Mouse (Mus musculus): ENCODE measurements around the gene Eps15l1. TPM values are rescaled to one million over a fixed set of nuclear protein-coding genes. Genes with fewer than 3 reads are reported as not detected.

The Eps15l1 gene
- polyA plus RNA-seq, 1 experiment, result 43.3 TPM

DNA sequence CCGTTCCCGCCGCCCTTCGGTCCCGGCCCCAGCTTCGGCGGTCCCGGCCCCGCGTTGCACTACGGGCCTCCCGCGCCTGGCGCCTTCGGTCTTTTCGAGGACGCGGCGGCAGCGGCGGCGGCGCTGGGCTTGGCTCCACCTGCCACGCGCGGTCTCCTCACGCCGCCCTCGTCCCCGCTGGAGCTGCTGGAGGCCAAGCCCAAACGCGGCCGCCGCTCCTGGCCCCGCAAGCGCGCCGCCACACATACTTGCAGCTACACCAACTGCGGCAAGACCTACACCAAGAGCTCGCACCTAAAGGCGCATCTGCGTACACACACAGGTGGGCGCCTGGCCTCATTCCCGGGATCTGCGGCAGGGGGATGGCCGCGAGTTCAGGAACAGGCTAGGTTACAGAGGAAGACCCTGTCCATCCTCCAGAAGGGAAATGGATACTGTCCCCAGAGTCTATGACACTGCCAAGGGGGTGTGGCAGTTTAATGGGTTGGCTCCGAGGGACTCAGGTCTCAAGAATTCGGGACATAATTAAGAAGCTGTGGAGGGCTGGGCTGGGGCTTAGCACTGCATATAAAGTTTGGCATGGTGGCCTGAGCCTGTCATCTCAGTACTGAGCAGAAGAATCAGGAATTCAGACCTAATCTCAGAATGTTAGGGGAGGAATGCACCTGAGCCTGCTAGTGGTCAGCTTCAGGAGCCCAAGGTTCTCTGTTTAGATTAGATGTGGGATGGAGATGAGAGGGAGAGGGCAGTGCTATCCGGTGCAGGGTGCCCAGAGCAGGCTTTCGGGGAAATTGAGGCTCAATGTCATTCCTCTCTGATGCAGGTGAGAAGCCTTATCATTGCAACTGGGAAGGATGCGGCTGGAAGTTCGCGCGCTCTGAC, 101.1 kb downstream of the Eps15l1 start:
- DNase-seq (ENCODE audit: low read depth), result no peak

DNA sequence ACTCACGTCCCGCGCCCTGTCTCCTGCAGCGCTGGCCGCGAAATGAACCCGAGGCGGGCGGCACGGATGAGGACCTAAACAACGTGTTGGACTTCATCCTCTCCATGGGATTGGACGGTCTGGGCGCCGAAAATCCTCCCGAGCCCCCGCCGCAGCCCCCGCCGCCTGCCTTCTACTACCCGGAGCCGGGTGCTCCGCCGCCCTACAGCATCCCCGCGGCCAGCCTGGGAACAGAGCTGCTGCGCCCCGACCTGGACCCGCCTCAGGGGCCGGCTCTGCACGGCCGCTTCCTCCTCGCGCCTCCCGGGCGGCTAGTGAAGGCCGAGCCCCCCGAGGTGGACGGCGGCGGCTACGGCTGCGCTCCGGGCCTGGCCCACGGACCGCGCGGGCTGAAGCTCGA, 101.9 kb downstream of the Eps15l1 start:
- DNase-seq (ENCODE audit: low read depth), result no peak

DNA sequence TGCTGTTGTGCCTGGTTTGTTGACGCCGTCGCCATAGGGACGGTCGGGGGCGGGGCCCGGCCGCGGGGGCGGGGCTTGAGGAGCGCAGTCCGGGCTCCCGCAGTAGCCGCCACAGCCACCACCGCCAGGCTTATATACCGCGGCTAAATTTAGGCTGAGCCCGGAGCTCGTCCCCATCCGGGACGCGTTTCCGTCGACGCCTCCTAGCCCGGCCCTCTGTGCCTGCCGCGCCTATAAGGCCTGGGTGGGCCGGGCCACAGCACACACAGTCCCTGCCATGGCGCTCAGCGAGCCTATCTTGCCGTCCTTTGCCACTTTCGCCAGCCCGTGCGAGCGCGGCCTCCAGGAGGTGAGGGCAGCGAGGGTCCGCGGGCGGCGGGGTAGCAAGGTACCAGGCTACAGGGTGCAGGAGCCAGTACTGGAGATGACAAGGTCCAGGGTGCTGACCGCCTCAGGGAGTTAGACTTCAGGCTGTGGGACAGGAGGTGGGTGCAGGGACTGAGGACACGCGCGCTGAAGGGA, 102.4 kb downstream of the Eps15l1 start, which contains the start of gene Klf2:
Gene Klf2 (plus strand): TSS at position 233 of the 522 bp plus-strand sequence.
- DNase-seq (ENCODE audit: low read depth), result no peak

DNA sequence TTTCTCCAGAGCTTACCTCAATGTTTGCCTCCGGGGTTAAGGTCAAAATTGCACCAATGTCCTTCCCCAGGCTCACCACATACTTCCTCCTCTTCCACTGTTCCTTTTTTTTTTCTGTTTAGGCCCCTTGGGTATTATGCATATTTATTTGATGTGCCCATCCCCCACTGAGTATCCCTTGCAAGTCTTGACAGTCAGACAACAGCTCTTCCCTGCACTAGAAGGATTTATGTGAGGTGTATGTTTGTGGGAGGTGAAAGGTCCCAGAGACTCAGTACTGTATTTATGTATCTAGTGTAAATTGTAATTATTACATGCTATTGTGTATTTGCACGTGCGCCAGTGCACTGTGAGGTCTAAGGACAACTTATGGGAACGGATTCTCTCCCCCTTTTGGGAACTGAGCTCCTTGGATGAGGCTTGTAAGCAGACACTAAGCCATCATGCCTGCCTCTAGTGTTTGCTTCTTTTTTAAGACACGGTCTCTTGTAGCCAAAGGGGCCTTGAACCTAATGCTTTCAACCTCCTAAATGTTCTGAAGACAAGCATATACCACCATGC, 103.4 kb downstream of the Eps15l1 start:
- no peak for DNase-seq (ENCODE audit: low read depth)

DNA sequence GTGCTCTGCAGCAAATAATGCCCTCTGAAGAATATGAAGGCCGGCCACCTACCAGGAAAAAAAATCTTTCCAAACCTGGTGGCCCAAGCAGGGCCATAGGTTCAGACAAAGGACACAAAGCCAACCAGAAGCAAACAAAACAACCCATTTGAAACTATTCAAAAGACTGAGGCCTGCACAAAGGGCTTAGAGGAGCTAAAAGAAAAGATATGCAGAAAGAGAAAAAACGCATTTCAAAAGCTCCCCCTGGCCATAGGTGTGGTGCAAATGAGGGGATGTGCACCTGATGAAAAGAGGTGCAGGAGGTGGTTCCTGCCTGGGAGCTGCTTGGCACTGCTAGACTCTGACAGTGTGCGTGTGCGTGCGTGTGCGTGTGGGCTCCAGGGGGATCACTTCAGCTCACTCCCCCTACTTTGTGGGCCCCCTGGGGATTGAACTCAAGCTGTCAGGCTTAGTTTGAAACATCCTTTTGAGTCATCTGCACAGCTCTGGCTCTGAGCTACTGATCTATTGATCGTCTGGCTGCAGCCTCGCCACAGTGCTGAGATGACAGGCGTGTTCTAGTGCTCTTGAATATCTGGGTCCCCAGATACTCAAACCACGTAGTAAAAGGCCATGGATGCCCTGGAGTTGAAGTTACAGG, 105.1 kb downstream of the Eps15l1 start:
- DNase-seq (ENCODE audit: low read depth), result no peak

DNA sequence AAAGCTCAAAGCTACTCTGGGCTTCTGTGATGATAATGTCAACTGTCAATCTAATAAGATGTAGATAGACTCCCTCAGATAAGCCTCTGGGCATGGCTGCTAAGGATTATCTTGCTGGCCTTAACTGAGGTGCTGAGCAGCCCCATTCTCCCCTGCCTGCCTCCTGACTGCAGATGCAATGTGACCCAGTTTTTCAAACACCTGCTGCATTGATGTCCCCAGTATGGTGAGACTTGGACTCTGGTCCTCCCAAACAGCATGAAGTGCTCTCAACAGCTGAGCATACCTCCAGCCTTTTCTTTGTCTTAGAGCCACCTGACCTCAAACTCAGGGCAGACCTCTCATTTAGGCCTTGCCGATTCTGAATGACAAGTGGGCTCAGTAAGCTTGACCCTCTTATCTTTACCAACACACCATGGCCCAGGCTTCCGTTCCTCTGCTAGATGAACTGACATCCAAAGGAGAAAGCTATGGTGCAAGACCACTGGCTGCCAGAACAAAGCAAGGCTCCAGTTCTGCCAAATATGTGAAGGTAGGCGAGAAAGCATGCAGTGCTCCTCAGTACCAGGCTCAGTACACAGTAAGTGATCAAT, 108.2 kb downstream of the Eps15l1 start:
- no peak for DNase-seq (ENCODE audit: low read depth)

DNA sequence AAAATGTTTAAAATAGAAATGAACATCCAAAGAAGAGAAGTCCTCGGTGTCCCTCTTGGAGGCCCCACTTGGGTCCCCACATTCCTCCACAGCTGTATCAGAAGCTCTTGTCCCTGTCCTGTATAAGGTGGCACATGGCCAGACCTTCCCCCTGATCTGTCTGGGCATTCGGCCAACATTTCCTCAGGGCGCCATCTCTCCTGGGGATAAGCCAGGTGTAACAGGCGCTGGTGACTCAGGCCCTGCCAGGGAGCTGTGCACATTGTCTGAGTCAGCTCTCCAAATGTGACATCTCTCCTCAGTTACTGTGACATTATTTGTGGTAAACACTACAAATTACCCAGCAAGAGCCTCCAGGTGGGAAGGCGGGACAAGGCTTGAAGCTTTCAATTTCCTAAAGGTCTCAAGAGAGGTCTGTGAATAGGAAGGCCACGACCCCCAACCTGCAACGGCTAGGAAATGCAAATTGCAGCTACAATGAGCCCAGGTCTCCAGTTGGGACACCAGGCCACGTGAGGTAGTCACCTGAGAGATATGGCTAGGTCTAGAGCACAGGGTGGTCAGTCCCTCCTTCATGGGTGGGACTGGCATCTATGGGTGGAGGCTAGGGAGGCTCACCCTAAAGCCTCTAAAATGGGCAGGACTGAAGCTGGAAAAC, 110.3 kb downstream of the Eps15l1 start:
- no peak for DNase-seq (ENCODE audit: low read depth)

DNA sequence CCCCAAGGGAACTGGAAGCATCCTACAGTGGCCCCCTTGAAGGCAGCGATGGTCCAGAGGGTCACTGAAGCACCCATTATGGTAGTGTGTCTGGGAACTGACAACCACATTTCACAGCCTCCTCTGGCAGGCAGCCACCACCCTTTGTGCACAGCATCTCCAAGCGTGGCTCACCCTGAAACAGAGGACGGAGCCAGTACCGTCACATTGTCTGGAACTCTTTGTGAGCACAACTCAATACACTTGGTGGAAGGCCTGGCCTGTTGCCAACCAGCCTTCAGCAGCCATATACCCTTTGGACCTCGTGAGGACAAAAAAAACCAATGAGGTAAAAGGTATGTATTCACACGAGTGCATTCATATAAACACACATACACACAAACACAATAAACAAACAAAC, 113.0 kb downstream of the Eps15l1 start:
- DNase-seq (ENCODE audit: low read depth), result no peak

DNA sequence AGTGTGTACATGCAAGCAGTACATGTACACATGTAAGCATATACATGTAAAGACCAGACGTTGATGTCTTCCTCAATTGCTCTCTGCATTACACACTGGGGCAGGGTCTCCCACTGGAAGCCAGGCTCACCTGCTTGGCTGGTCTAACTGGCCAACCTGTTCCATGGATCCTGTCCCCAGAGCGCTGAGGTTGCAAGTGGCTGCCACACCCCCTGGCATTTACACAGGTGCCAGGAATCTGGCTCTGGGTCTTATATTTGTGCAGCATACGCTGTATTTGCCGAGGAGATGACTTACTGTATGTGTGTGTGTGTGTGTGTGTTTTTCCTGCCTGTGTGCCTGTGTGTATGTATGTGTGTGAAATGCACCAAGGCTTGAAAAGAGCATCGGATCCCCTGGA, 114.3 kb downstream of the Eps15l1 start:
- no peak for DNase-seq (ENCODE audit: low read depth)

DNA sequence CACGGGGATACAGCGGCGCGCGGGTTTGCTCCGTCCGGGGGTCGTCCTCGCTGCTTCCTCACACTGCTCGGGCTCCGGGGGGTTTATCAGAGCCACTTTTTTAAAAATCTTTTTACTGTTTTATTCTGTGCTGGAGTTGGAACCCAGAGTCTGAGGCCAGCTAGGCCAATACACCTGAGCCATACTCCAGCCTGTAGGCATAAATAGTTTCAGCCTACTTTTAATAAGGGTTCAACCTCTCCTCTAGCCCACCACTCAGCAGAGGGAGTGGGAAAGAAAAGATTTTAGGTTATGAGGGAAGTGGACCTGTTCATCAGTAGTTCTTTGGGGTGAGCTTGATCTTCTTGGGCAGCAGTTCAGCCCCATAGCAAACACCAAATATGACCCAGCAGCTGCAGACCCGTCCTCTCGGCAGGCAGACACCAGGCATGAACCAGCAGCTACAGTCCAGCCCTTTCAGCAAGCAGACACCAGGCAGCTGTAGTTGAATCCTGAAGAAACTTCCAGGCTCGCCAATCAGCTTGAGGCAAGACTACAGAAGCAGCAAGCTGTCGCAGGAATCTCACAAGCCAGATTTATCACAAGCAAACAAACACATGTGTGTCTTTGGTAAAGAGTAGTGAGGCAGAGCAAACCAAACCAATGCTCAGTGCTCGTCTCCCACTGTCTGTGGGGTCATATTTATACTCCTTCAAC, 115.9 kb downstream of the Eps15l1 start, which contains the start of gene Gm10282:
Gene Gm10282 (minus strand): TSS at position 51 of the 696 bp plus-strand sequence.
- DNase-seq (ENCODE audit: low read depth), result no peak

DNA sequence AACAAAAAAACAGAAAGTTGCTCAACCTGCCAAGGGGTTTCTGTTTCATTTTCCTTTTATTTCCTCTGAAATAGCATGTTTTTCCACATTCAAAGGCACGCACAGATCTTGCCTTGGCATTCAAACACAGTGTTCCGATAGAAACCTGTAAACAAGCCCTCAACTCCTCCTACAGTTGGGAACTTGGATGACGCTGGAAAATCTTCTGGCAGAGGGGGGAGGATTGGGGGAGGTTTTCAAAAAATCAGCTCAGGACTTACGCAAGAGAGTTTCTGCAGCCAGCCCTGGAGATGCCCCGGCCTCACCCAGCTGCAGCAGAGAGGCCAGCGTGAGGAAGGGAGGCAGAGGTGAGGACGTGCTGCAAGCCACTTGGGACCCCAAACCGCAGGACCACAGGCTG, 117.6 kb downstream of the Eps15l1 start:
- no peak for DNase-seq (ENCODE audit: low read depth)

DNA sequence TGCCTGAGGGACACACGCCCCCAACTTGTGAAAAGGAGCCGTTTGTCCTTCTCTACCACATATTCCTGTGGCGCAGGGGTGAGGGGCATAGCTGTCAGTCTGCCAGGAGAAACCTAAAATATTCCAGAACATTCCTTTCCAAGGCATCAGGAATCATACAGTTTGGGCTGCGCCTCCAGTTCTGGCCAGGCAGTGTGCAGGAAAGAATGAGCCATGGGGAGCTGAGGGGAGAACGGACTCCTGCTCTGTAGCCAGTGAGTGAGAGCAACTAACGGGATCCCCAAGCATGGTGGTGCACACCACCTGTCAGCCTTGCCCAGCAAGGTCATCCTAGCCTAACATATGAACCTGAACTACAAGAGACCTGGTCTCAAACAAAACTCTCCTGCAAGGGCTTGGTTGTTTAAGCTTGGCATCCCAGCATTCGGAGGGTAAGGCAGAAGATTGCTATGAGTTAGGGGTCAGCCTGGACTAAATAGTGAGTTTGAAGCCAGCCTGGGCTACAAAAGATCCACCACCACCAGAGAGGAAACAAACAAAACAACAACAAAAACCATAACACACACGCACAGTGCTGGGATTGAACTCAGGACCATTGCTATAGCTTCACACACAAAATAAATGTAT, 118.2 kb downstream of the Eps15l1 start:
- DNase-seq (ENCODE audit: low read depth), result no peak

DNA sequence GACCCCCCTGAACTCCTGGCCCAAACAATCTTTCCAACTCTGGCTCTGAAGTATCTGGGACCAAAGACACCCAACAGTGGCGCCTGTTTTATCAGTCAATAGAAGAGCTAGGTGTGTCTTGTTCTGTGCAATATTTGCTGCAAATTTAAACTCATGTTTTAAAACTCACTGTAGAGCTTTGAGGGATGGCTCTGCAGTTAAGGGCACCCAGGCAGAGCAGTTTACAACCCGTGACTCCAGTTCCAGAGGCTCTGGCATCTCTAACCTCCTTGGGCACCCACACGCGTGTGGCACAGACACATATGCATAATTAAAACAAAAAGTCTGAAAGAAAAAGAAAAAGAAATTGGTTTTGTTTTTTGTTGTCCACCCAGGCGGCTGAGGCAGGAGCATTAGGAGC, 119.8 kb downstream of the Eps15l1 start:
- no peak for DNase-seq (ENCODE audit: low read depth)

DNA sequence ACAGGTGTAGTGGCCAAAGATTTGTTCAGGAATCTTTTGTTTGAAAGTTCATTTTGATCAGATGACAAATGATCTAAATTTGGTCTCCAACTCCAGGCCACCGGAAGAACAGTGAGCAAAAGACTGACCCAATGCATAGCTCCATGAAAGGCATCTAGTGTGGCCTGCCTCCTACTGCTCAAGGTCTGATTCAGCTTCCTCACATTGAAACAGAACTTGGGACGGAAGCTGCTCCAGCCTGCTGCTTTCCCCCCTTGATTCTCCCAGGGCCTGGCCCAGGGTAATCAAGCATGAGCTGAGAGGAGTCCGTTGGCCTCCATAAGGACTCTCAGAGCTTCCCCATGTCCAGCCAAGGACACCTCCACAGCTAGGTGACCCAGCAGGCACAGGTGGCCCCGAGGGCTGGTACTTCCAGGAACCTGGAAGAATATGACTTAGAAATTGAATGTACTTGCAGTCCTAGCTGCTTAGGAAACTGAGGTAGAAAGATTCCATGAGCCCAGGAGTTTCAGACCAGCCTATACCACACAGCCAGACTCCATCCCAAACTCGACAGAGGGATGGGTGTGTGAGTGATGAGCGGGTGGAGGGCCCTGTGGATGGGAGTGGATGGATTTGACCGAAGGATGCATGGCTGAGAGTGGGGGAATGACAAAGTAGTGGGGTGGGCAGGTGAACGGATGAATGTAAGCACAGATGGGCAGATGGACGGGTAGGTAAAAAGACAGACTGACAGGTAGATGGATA, 120.4 kb downstream of the Eps15l1 start:
- no peak for DNase-seq (ENCODE audit: low read depth)

DNA sequence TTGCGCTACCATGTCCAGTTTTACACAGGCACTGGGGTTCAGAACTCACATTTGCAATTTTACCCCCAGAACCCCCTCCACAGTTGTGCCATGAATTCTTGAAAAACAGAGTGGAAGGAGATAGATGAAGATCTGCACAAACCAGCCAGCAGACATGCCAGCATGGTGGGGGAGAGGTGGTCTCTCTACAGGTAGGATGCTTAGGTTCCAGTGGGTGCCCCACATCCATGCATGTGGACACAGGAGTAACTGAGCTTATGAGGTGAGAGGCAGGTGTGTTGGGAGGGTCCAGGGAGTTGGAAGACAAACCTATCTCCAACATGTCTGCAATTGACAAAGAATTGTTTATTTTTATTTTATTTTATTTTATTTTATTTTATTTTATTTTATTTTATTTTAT, 122.3 kb downstream of the Eps15l1 start:
- DNase-seq (ENCODE audit: low read depth), result no peak

DNA sequence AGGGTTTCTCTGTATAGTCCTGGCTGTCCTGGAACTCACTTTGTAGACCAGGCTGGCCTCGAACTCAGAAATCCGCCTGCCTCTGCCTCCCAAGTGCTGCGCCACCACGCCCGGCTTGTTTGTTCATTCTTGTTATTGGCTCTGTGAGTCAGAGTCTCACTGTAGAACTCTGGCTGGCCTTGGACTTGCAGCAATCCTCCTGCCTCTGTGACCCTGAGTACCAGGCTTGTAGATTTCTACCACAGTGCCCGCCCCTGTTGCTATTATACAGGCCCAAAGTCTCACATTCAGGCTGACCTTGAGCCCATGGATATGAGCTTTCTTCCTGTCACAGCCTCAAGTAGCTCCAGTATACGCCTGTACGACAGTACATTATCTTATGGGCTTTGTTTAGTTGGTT, 124.7 kb downstream of the Eps15l1 start:
- no peak for DNase-seq (ENCODE audit: low read depth)

DNA sequence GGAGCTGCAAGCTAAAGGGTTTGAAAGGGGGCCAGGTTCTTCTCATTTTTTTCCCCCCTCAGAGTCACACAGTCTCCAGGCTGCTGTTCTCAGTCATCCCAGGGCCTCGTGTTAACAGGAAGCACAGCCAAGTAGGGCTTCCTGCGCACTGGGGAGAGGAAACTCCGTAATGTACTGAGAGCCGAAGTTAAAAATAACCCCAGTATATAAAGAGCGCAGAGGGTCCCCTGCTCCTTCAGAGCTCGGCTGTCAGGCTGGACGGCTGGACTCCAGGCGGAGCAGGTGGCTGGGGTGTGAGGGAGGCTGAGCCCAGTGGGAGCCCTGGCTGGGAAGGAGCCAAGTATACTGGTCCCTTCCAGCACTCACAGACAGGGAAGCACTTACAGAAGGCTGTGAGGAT, 125.6 kb downstream of the Eps15l1 start:
- no peak for DNase-seq (ENCODE audit: low read depth)

DNA sequence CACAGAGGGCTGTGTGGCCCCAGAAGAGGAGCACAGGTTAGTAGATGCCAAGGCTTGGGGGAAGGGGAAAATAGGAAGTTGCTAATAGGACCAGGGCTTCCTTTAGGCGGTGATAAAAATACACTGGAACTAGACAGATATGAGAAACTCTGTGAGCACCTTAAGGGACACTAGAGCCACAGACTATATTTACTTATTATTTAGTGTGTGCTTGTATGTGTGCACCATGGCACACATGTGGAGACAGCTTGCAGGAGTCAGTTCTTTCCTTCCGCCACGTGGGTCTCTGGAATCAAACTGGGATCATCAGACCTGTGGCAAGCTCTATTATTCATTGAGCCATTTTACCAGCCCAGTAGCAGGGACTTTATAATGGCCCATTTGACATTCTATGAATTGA, 126.1 kb downstream of the Eps15l1 start:
- DNase-seq (ENCODE audit: low read depth), result no peak

DNA sequence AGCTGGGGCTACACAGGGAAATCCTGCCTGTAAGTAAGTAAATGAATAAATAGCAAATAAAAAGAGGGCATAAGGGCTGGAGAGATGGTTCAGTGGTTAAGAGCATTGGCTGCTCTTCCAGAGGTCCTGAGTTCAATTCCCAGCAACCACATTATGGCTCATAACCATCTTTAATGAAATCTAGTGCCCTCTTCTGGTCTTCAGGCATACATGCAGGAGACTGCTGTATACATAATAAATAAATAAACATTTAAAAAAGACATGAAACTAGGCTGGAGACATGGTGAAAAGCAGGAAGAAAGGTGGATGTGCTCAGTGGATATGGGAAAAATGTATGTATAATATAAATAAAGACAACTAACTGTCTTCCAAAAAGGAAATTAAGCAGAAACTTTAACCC, 128.0 kb downstream of the Eps15l1 start:
- no peak for DNase-seq (ENCODE audit: low read depth)

DNA sequence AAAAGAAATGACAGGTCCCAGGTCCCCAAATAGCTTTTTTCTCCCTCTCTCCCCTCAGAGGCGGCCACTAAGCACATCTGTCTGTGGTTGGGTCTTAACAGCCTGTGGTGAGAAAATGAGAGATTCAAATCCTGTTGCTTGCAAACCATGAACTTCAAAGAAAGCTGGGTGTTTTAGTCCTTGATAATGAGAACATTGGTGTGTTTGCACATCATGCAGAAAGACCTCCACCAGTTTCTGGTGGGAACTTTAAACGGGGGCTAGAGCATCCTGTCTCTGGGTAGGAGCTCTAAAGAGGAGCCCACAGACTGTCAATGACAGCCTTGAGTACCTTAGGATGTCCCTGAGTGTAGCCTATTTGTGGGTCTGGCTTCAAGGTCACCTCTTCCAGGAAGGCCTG, 130.2 kb downstream of the Eps15l1 start:
- DNase-seq (ENCODE audit: low read depth), result no peak
